Mouse (Mus musculus) liver, postnatal 0 days (tissue): ENCODE measurements around the gene Nrxn2.

Experiments
- CTCF ChIP-seq: sonication (generic); IDR thresholded peaks from 2 replicates; pipeline ENCODE4 v1.5.1; 2016; ENCODE audit warnings: antibody characterized with exemption, low read depth
- EP300 ChIP-seq: IDR thresholded peaks from 2 replicates; pipeline ENCODE4 v1.6.1; 2016; ENCODE audit warnings: antibody characterized with exemption, low read depth, mild to moderate bottlenecking

GRCm38 (mm10) chr19:6495714-6496113 is 77.2 kb downstream of the Nrxn2 start:
- no peak for TF ChIP-seq CTCF
- no peak for TF ChIP-seq EP300
